Mouse (Mus musculus): ENCODE measurements around the gene Huwe1.

DNA sequence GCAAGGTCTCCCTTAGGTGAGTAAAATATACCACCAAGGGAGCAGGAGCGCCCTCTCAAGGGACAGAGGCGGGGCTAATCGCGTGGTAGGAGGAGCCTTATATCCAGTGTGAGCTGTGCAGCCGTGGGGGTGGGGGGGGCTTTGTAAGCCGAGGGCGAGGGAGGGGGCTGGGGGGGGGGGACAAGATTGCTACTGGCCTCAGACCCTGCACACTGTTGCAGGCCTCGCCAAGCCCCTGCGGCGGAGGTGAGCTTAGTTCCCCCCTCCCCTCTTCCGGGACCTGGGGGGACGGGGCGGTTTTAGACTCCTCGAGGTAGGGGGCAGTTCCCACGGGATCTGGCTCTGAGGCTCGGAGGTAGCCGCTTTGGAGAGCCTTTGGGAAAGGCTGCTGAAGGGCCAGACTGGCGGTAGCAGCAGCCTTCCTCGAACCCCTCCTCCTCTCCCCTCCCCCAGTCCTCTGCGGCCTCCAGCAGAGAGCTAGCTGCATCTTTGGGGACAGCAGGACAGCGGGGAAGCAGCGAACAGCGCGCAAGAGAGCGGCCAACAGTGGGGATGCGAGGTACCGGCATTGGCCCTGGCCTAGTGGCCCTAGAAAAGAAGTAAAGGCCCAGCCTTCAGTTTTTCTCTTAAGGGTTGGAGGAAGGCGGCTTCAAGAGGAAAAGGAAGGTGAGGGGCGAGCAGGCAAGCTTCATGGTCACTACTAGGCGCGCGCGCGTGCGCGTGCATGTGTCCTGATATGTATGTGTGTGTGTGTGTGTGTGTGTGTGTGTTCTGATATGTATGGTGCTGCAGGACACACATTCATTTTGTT lies at the start of gene Huwe1:
- TF ChIP-seq CTCF (IDR thresholded peaks at IDR 0.05; ENCODE audit: borderline replicate concordance, extremely low read depth, insufficient read depth, insufficient read length) (no peak), POLR2A (IDR thresholded peaks at IDR 0.05; ENCODE audit: borderline replicate concordance, extremely low read depth, insufficient read depth, insufficient read length, poor library complexity, severe bottlenecking) (peak; percentile 24; the same call in 1 of the 2 replicates)
